Mouse (Mus musculus) monocyte, adult 2 months (primary cell): ENCODE measurements at regions not wholly inside any gene's neighbourhood (a gene's known extent, or its start where the extent isn't known, plus 50 kb on each side); places are given as distances from the start of the nearest gene placed in this dataset.

ENCODE experiments used
- DNase-seq, 2 experiments: peaks; one replicate each; pipeline ENCODE4 v3.0.0; 2022; ENCODE audit warnings: low spot score in 2 of 2, low read depth in 1 of 2

GRCm38 (mm10) chr10:98268511-98268910 lies 542.0 kb upstream of the C030005K15Rik start:
- DNase-seq: no peak

DNA sequence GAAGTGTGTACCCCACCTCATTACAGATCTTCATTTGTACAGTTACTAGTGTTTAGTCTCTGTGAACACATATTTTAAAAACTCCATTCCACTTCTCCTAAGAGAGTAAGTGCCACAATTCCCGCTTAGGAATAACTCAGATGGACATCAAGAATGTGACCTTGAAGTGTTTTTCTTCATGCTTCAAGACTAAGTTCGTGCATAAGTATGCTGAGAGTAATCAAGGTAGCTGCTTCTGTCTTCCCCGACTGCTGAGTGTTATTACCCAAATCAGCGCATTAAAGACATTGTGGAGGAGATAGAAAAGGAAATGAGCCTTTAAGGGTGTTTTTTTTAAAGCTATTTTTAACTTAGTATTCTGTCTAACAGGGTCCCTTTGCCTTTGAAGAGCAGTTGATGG lies 565.1 kb upstream of the C030005K15Rik start:
- no peak for DNase-seq

GRCm38 (mm10) chr10:98292140-98292539 lies 565.6 kb upstream of the C030005K15Rik start:
- no peak for DNase-seq

GRCm38 (mm10) chr10:98305667-98306066 lies 579.1 kb upstream of the C030005K15Rik start:
- no peak for DNase-seq

GRCm38 (mm10) chr10:98309667-98310066 lies 583.1 kb upstream of the C030005K15Rik start:
- no peak for DNase-seq

- DNase-seq: no peak
Observed at GRCm38 (mm10) chr10:98311403-98311802, 584.8 kb upstream of the C030005K15Rik start.

- DNase-seq: no peak
Observed at GRCm38 (mm10) chr10:98318416-98318815, 591.9 kb upstream of the C030005K15Rik start.

- no peak for DNase-seq
Observed at GRCm38 (mm10) chr10:98323846-98324245, 590.4 kb upstream of the Atp2b1 start.

DNA sequence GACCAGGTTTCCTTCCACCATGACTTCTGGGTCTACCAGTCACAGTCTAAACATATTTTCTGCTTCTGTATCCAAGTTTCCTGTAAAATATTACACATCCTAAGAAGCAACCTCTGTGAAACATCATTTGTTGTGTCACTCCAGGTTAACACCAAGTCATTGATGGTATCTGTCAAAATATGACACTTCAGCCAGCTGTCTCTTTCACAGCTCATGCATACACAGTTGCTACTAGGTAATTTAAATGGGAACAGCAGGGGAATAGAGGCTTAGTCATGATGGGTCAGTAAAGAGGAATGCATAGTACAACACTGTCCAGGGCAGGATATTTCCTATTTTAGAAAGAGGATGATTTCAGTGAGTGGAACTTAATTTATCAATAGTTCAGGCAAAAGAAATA lies 589.6 kb upstream of the Atp2b1 start:
- DNase-seq: no peak

- no peak for DNase-seq
Observed at GRCm38 (mm10) chr10:98325720-98326119, 588.5 kb upstream of the Atp2b1 start.

GRCm38 (mm10) chr10:98332682-98333081 lies 581.5 kb upstream of the Atp2b1 start:
- no peak for DNase-seq

- no peak for DNase-seq
Observed at GRCm38 (mm10) chr10:98333411-98334067, 580.7 kb upstream of the Atp2b1 start.

- DNase-seq: no peak
Observed at GRCm38 (mm10) chr10:98343827-98344226, 570.4 kb upstream of the Atp2b1 start.

- no peak for DNase-seq
Observed at GRCm38 (mm10) chr10:98349466-98349865, 564.7 kb upstream of the Atp2b1 start.

GRCm38 (mm10) chr10:98350318-98350926 lies 563.8 kb upstream of the Atp2b1 start:
- no peak for DNase-seq

DNA sequence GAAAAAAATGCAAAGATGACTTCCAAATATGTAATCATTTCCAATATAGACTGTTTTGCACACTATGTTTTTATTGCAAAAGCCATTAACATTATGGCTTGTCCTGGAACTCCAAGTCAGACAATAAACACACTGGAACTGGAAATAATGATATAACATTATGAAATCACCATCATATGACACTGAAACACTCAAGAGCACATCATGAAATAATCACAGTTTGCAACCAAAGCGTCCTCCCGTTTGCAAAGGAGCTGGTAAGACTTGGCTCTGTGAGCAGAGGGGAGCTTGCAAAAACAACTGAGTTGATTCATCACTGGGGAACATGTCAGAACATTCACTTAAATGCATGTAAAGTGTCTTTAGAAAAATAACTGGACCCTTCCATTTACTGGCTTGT lies 562.1 kb upstream of the Atp2b1 start:
- DNase-seq: no peak

- DNase-seq: no peak
Observed at GRCm38 (mm10) chr10:98354486-98354885, 559.7 kb upstream of the Atp2b1 start.

- DNase-seq: no peak
Observed at GRCm38 (mm10) chr10:98364604-98365003, 549.6 kb upstream of the Atp2b1 start.

DNA sequence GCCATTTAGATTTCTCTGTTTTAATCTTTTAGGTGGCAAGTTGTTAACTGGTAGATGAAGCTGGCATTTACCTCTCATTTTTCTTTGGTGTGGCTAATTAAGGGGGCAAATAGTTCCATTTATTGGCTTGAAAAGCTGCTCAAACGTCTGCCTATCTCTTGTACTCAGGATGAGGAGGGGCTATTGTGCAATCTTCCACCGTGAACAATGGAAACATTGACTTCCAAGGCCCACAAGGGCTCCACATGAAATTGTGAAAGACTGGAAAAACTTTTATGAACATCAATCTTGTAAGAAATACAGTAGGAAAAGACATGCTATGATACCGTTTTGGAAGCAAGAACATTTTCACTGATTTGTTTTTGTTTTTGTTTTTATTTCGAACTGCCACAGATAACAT lies 541.6 kb upstream of the Atp2b1 start:
- no peak for DNase-seq

DNA sequence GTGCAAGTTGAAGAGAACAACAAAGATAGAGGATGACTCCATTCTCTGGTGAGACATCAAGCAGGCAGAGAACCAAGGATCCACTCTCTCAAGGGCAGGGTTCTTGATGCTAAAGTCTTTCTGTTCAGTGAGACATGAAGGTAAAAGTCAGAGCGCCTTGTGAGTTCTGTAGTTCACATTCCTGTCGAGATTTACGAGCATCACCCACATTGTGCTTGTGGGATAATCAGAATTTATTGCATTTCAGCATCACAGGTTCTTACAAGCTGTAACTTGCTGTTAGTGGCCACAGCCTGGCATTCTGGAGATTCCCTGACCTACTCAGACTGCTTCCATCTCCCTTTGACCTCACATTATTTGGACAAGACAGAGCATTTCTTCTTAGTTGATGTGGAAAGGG lies 540.9 kb upstream of the Atp2b1 start:
- DNase-seq: no peak

DNA sequence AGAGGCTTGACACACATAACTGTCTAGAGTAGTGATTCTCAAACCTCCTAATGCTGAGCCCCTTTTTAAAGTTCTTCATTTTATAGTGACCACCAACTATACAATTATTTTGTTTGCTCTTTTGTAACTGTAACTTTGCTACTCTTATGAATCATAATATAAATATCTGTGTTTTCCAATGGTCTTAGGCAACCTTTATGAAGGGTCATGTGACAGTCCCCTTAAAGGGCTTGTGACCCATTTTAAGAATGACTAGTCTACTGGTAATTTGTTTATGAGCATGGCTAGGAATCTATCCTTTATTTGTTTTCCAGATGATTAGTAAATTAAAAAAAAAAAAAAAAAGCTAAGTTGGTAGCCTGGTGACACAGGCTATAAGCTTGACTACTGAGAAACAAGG lies 539.5 kb upstream of the Atp2b1 start:
- DNase-seq: no peak

DNA sequence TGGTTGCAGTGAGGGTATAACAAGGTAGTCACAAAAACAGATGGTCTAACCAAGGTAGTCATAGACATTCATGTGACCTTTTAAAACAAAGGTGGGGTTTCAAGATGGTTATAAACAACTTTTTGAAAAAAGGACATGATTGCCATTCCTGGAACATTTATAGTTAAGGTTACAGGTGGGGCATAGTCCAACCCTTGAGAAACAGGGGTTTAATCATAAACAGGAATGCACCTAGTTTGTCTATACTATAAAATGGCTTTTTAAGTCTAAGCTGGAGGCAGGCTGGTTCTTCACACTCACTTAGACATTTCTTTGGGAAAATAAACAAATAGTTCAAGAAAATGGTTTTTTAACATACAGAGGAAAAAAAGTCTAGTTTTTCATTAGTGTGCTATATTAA lies 525.7 kb upstream of the Atp2b1 start:
- no peak for DNase-seq

GRCm38 (mm10) chr10:98399864-98400263 lies 514.3 kb upstream of the Atp2b1 start:
- no peak for DNase-seq
